In genomic region chr1:97771727-97772126, GRCm38 (mm10) we compare ENCODE assay signal across 13 mouse cellular contexts.
"Had no signal": no experiment of that assay in that cellular context is flagged by ENCODE, and none has a peak within 500 bp of the region (broad histone marks: within the 10 kb centered on the region; RNA-seq: fewer than 3 reads in every experiment).

No protein-coding gene starts in this region.

- DNase-seq: kidney, adult 18-20 months; kidney, postnatal 10 days; kidney, postnatal 4 days; retina, postnatal 1 day; right cerebral cortex, postnatal 4 days; spleen, adult 18-20 months; thymus, adult 18-20 months; thymus, postnatal 25 days had no signal

- ATAC-seq: midbrain, embryonic 15.5 days had no signal

- H3K4me3 ChIP-seq: midbrain, embryonic 15.5 days had no signal

- H3K36me3 ChIP-seq: limb, embryonic 10.5 days; midbrain, embryonic 15.5 days; neural tube, embryonic 13.5 days had no signal

- H3K9ac ChIP-seq: midbrain, embryonic 15.5 days had no signal

- H3K27ac ChIP-seq: left cerebral cortex, adult 2 months; limb, embryonic 10.5 days; midbrain, embryonic 15.5 days; neural tube, embryonic 13.5 days had no signal

- H3K9me3 ChIP-seq: limb, embryonic 10.5 days; midbrain, embryonic 15.5 days; neural tube, embryonic 13.5 days had no signal

- H3K27me3 ChIP-seq: neural tube, embryonic 13.5 days had no signal

- H3K4me2 ChIP-seq: midbrain, embryonic 11.5 days had no signal
